Mouse (Mus musculus): ENCODE results near the gene Syngr4. TPM values are rescaled to one million over a fixed set of nuclear protein-coding genes. Genes with fewer than 3 reads are reported as not detected.
A peak's percentile ranks its signal among the peaks of the same experiment; 100 is the strongest.

Syngr4 gene
- total and polyA plus RNA-seq, 3 experiments = not detected

DNA sequence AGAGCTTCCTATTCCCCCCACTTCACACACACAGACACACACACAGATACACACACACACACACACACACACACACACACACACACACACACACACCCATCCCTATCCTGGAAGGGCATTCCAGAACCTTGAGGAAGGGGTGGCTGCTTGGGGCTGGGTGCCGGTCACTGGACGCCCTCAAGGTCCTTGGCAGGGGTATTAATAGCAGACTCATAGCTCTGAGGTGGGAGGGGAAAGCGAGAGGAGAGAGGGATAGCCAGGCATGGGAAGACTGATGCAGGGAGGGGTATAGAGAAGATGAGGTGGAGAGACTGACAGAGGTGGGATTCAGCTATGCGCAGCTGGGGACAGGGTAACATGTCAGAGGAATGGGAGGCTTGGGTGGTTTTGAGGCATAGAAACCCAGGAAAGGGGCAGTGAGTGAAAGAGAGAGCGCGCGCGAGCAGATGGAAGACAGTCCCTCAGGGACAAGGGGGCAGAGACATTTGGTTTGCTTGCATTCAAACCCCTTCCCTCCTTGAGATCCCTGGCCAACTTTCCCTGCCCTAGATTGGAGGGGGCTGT lies 27.3 kb downstream of the Syngr4 start:
- dilution Hi-C loops (cut with MboI; ENCODE audit: extremely low pct_ligation_motif_present, extremely low pct_unique_long_range_greater_than_20kb, low sequenced_read_pairs) (no loop called here), in situ Hi-C loops (cut with MboI; ENCODE audit: low pct_ligation_motif_present, low pct_unique_long_range_greater_than_20kb, low sequenced_read_pairs) (no loop called here)
- H3K36me3 ChIP-seq (replicated peaks in 1 of 2; ENCODE audit: control insufficient read depth in 1 of 2, insufficient read depth in 1 of 2, low read length in 1 of 2) = peaks cover 0 to 2% of the 10 kb centered on the region in 2 experiments
- no peak overlapping the region for H3K27ac ChIP-seq (ENCODE audit: insufficient read depth, low read depth)
- peaks cover 6% of the 10 kb centered on the region for H3K9me3 ChIP-seq (replicated peaks; ENCODE audit: low read length)
- peaks cover 12% of the 10 kb centered on the region in 2 experiments for H3K4me1 ChIP-seq (ENCODE audit: control insufficient read depth in 1 of 2, insufficient read depth in 2 of 2)
- peaks cover 14% of the 10 kb centered on the region; the same call in 1 of the 2 replicates for H3K79me2 ChIP-seq (replicated peaks; ENCODE audit: control insufficient read depth, extremely low read depth, insufficient read depth, poor library complexity, severe bottlenecking)
- no peak overlapping the region for H3K9ac ChIP-seq (ENCODE audit: insufficient read depth, low read depth)
- H3K4me2 ChIP-seq (ENCODE audit: insufficient read depth, low read depth, poor library complexity, severe bottlenecking) = no peak overlapping the region
- no peak overlapping the region for H3K4me3 ChIP-seq (replicated peaks in 1 of 3; ENCODE audit: low read depth in 2 of 3, low read length in 2 of 3, poor library complexity in 1 of 3)
- no peak for DNase-seq (ENCODE audit: extremely low read depth)
- peaks cover 46% of the 10 kb centered on the region for H3K27me3 ChIP-seq (replicated peaks)
- TF ChIP-seq ZMIZ1 (IDR thresholded peaks at IDR 0.05; ENCODE audit: low read depth, low read length) = no peak
- no peak for TF ChIP-seq CHD1 (IDR thresholded peaks at IDR 0.05; ENCODE audit: low read depth, low read length)
- no peak for TF ChIP-seq SMC3 (IDR thresholded peaks at IDR 0.05; ENCODE audit: low read depth, low read length)
- no peak for TF ChIP-seq JUN (IDR thresholded peaks at IDR 0.05; ENCODE audit: insufficient read depth, low read depth, low read length)
- no peak for TF ChIP-seq CHD2 (IDR thresholded peaks at IDR 0.05; ENCODE audit: low read length)
- TF ChIP-seq ETS1 (conservative IDR thresholded peaks at IDR 0.05; ENCODE audit: low read depth, low read length) = no peak
- no peak for TF ChIP-seq MYC (IDR thresholded peaks at IDR 0.05; ENCODE audit: low read depth, low read length)
- peak; percentile 39; the same call in 1 of the 2 replicates for TF ChIP-seq NRF1 (IDR thresholded peaks at IDR 0.05; ENCODE audit: low read depth, low read length)
- TF ChIP-seq JUND (conservative IDR thresholded peaks at IDR 0.05; ENCODE audit: low read depth, low read length) = no peak

DNA sequence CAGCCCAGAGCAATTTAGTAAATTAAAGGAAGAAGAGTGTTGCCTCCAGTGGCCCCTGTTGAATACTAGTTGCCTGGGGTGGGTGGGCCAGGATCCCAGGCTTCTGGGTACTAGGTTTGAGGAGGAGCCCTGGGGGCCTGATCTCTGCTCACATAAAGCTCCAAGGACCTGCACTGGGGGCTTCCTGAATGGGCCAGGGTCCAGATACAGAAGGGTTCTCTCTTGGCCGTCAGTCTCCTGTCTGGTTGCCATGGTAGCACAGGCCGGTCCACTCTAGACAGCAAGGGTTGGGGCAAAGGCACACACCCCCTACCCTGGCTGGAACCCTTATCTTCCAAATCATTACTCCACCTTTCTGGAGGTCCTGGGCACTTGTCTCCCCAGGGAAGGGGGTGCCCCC lies 28.6 kb downstream of the Syngr4 start:
- Histone ChIP-seq H3K79me2 (replicated peaks; ENCODE audit: control insufficient read depth, extremely low read depth, insufficient read depth, poor library complexity, severe bottlenecking) (0 out of 2 replicates have a peak, but pooled peaks cover 2% of the 10 kb centered on the region), H3K27me3 (replicated peaks) (peaks cover 56% of the 10 kb centered on the region), H3K36me3 (replicated peaks in 1 of 2; ENCODE audit: control insufficient read depth in 1 of 2, insufficient read depth in 1 of 2, low read length in 1 of 2) (no peaks in the 10 kb centered on the region), H3K4me1 (ENCODE audit: control insufficient read depth in 1 of 2, insufficient read depth in 2 of 2) (peaks cover 11 to 12% of the 10 kb centered on the region in 2 experiments), H3K9me3 (replicated peaks; ENCODE audit: low read length) (peaks cover 6% of the 10 kb centered on the region), H3K4me3 (replicated peaks in 1 of 3; ENCODE audit: low read depth in 2 of 3, low read length in 2 of 3, poor library complexity in 1 of 3) (no peak overlapping the region), H3K27ac (ENCODE audit: insufficient read depth, low read depth) (no peak overlapping the region), H3K9ac (ENCODE audit: insufficient read depth, low read depth) (no peak overlapping the region), H3K4me2 (ENCODE audit: insufficient read depth, low read depth, poor library complexity, severe bottlenecking) (no peak overlapping the region)
- dilution Hi-C loops (cut with MboI; ENCODE audit: extremely low pct_ligation_motif_present, extremely low pct_unique_long_range_greater_than_20kb, low sequenced_read_pairs) = no loop called here
- no peak for DNase-seq (ENCODE audit: extremely low read depth)
- no peak for TF ChIP-seq ZMIZ1 (IDR thresholded peaks at IDR 0.05; ENCODE audit: low read depth, low read length)
- no peak for TF ChIP-seq TBP (conservative IDR thresholded peaks at IDR 0.05; ENCODE audit: low read depth, low read length)
- TF ChIP-seq TCF12 (IDR thresholded peaks at IDR 0.05; ENCODE audit: low read depth, low read length) = no peak
- in situ Hi-C loops (cut with MboI; ENCODE audit: low pct_ligation_motif_present, low pct_unique_long_range_greater_than_20kb, low sequenced_read_pairs) = no loop called here

Measured in CH12.LX (cell line).